Mouse (Mus musculus) olfactory bulb, adult 2 months (tissue): ENCODE measurements around the gene Islr. TPM values are rescaled to one million over a fixed set of nuclear protein-coding genes. Genes with fewer than 3 reads are reported as not detected.

Source experiments
- H3K27ac ChIP-seq: fragments of 200-500 bp; 2 replicates; pipeline ENCODE4 v1.5.1; 2012; ENCODE audit warnings: low read depth, low read length; ENCODE audit not compliant: insufficient read depth
- H3K4me1 ChIP-seq: fragments of 200-500 bp; 2 replicates; pipeline ENCODE4 v1.6.1; 2012; ENCODE audit warnings: low read length; ENCODE audit not compliant: control insufficient read depth, insufficient read depth
- H3K4me3 ChIP-seq: fragments of 200-500 bp; 2 replicates; pipeline ENCODE4 v1.5.1; 2012; ENCODE audit warnings: mild to moderate bottlenecking, low read depth, low read length, moderate library complexity; ENCODE audit not compliant: insufficient read depth
- CTCF ChIP-seq: fragments of 200-500 bp; IDR thresholded peaks from 2 replicates; pipeline ENCODE4 v1.5.1; 2012; ENCODE audit warnings: low read depth, mild to moderate bottlenecking, low read length, moderate library complexity; ENCODE audit not compliant: insufficient read depth
- POLR2A ChIP-seq: fragments of 200-500 bp; IDR thresholded peaks from 2 replicates; pipeline ENCODE4 v1.6.1; 2012; ENCODE audit warnings: mild to moderate bottlenecking, low read depth, low read length, moderate library complexity; ENCODE audit not compliant: insufficient read depth
- WGBS: fragments of 180-500 bp; shearing (Covaris S2); methylation state at CpG from one replicate; pipeline ENCODE4 v1.1.7; 2018; 5-methylcytosine and 5-hydroxymethylcytosine counted together
- polyA plus RNA-seq: library from polyadenylated mRNA; stranded (reverse); fragments of >200 nt; gene quantifications from 2 replicates; pipeline ENCODE4 v1.2.4, GENCODE M21; 2012; ENCODE audit warnings: low replicate concordance; ENCODE audit not compliant: missing spikeins, insufficient read depth, insufficient read length

Gene Islr
- polyA plus RNA-seq, 1 experiment, result not detected

DNA sequence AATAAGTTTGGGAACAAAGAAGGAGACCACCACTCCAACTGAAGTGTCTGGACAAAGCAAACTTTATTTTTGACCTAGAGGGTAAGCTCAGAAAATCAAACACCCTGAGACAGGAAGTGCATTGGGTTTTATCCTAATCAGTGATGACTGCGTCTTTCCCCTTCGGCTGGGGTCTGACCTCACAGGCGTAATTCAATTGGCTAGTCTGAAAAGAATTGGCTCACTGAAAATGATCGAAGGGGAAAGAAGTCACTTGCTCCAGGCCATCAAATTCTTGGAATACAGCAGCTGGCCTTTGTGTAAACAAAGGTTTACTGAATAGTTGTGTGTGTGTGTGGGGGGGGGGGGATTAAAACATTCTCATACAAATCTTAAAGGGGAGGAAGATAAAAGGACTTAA lies 78.3 kb downstream of the Islr start:
- TF ChIP-seq POLR2A, result no peak
- no peak for TF ChIP-seq CTCF
- no peak overlapping the region for H3K27ac ChIP-seq
- WGBS, result 64% methylated on average over 4 of the region's 4 CpGs

DNA sequence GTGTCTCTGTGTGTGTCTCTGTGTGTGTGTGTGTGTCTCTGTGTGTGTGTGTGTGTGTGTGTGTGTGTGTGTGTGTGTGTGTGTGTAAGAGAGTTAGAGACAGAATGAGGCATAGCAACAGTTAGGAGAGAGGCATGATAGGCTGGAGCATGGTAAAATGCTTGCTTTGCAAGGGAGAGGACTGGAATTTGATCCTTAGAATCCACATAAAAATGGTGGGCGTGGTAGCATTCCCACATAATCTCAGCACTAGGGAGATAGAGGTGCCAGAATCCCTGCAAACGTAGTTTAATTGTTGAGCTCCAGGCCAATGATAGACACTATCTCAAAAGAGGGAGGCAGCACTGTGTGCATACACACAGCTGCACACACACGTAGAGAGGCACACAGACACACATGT lies 79.0 kb downstream of the Islr start:
- Histone ChIP-seq H3K27ac (no peak overlapping the region), H3K4me1 (peaks cover 14% of the 10 kb centered on the region), H3K4me3 (no peak overlapping the region)
- WGBS, result 48% methylated on average over 3 of the region's 3 CpGs
- TF ChIP-seq POLR2A, result no peak
- no peak for TF ChIP-seq CTCF

More for the DNA sequence above, 78.3 kb downstream of the Islr start:
- Histone ChIP-seq H3K4me3 (no peak overlapping the region), H3K4me1 (peaks cover 14% of the 10 kb centered on the region)

DNA sequence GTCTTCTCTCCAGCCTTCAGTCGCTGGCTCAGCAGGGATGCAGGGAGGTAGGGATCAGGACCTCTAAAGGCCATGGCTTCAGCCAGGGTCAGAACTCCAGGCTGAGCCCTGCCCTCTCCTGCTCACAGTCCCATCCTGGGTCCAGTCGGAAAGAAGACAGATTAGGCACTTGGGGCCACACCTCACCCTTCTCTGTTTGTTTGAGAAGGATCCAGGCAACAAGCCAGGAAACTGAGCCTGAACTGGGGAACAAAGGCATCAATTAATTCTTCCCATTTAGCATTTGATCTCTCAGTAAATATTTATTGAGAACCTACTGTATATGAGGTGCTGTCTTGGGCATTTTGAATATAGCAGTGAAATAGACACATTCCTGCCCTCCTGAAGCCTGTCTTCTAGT lies 85.4 kb downstream of the Islr start, which contains the start of gene Ccdc33:
Gene Ccdc33, minus strand, starts transcription at position 153 of the 400 bp plus-strand sequence.
- Histone ChIP-seq H3K4me1 (peaks cover 36% of the 10 kb centered on the region), H3K27ac (no peak within 1 kb of the TSS), H3K4me3 (no peak within 1 kb of the TSS)
- TF ChIP-seq CTCF, result no peak
- TF ChIP-seq POLR2A, result no peak
- 54% methylated on average over 2 of the region's 2 CpGs for WGBS

DNA sequence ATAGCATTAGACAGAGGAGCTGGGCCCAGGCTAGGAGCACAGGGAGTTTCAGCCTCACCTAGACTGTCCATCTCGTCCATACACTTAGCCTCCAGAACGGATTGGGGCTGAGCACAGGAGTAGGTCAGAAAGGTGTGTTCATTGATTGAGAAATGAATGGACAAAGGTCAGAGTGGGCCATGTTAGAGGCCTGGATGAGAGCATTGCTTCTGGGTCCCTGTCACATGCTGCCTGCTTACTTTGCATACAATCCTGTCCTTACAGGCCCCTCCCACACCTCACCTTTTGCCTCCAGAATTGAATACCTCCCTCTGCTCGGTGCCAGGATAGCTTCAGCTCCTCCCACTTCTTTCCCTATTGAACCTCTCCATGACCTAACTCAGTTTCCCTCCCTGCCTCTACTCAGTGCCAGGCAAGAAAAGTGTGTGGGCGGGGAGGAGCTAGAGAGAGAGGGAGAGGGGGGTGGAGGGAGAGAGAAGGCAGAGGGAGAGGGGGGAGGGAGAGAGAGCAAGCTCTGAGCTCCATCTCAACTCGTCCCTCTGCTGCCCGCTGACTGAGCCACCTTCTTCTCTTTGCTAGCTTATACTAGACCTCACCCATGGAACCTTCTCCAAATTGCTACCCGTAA lies 88.0 kb downstream of the Islr start:
- no peak for TF ChIP-seq CTCF
- no peak for TF ChIP-seq POLR2A
- no peak overlapping the region for H3K4me3 ChIP-seq
- WGBS, result 50% methylated on average over 7 of the region's 7 CpGs
- H3K27ac ChIP-seq, result peak overlapping the region; percentile 47; the same call in 1 of the 2 replicates
- H3K4me1 ChIP-seq, result peaks cover 57% of the 10 kb centered on the region

- WGBS, result 45% methylated on average over 7 of the region's 7 CpGs
- no peak for TF ChIP-seq POLR2A
- no peak for TF ChIP-seq CTCF
- H3K27ac ChIP-seq, result peak overlapping the region; percentile 47; the same call in 1 of the 2 replicates
- H3K4me1 ChIP-seq, result peaks cover 64% of the 10 kb centered on the region
- H3K4me3 ChIP-seq, result no peak overlapping the region
Measured at GRCm38 (mm10) chr9:58115297-58115925, 88.7 kb downstream of the Islr start.

- 55% methylated on average over 9 of the region's 9 CpGs for WGBS
- TF ChIP-seq POLR2A, result no peak
- no peak for TF ChIP-seq CTCF
- H3K27ac ChIP-seq, result no peak overlapping the region
- H3K4me3 ChIP-seq, result no peak overlapping the region
- peaks cover 72% of the 10 kb centered on the region for H3K4me1 ChIP-seq
Measured at GRCm38 (mm10) chr9:58114019-58114418, 90.1 kb downstream of the Islr start.

DNA sequence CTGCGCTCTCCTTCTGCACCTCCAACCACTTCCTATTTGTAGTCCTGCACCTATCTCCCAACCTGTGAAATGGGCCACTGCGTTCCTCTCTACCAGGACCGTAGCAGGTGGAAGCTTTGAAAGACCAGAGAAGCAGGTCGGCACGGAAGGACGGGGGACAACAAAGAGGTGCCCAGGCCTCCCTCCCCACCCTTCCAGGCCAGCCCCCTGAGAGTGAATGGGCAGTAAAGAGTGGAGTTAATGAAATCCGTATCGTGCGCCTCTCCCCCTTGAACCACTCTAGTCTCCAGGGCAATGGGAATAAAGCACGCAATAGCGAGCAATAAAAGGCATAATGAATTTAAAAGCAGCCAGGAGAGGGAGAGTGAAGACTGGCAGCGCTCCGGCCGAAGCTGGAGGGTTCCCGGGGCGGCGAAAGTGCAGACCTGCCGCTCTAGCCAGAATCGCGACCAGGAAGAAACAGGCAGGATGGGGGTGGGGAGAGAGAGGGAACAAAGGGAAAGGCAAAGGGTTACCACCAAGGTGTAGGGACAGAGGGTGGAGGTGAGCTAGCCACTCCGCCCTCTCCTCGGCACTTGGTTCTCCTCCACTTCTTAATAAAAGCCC lies 90.7 kb downstream of the Islr start:
- Histone ChIP-seq H3K27ac (peak overlapping the region; percentile 67), H3K4me1 (peaks cover 69% of the 10 kb centered on the region), H3K4me3 (no peak overlapping the region)
- 45% methylated on average over 22 of the region's 22 CpGs for WGBS
- TF ChIP-seq CTCF (no peak), POLR2A (no peak)

GRCm38 (mm10) chr9:58112866-58113278 lies 91.2 kb downstream of the Islr start:
- H3K4me1 ChIP-seq, result peaks cover 68% of the 10 kb centered on the region
- peak overlapping the region; percentile 67 for H3K27ac ChIP-seq
- WGBS, result 15% methylated on average over 6 of the region's 6 CpGs
- H3K4me3 ChIP-seq, result no peak overlapping the region
- TF ChIP-seq CTCF (no peak), POLR2A (no peak)

DNA sequence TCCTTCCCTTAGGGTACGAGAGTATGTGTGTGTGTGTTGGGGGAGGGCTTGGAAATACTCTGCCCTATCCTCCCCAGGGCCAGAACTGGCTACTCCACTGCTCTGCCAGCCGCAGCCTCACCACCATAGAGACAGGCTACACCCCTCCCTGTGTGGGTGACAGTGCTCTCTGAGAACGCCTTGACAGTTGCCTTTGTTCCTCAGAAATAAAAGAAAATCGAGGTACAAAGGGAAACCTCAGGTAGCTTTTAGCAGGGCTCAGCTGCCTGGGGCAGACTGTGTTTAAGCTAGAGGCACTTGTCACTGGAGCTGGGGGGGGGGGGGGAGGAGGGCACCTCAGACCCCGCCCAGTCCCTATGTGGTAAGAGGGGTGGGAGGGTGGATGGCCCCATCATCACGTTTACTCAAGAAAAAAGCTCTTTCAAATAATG lies 91.8 kb downstream of the Islr start:
- 21% methylated on average over 6 of the region's 6 CpGs for WGBS
- Histone ChIP-seq H3K27ac (peak overlapping the region; percentile 89), H3K4me1 (peaks cover 72% of the 10 kb centered on the region)

More for the DNA sequence above, 91.8 kb downstream of the Islr start:
- no peak for TF ChIP-seq POLR2A
- H3K4me3 ChIP-seq, result no peak overlapping the region
